ENCODE assay signal across 20 mouse cellular contexts in genomic region chr5:55691114-55691742, GRCm38 (mm10).
DNase-seq lines count a peak whose midpoint lies in the region; ATAC-seq and TF ChIP-seq lines count a peak whose summit lies in the region.
"Had no signal": no experiment of that assay in that cellular context is flagged by ENCODE, and none has a peak within 500 bp of the region (broad histone marks: within the 10 kb centered on the region; RNA-seq: fewer than 3 reads in every experiment).

No protein-coding gene starts in this region.

- peak; percentile 24 for DNase-seq in hindbrain, postnatal 0 days (ENCODE audit: low spot score)
- DNase-seq in hindbrain, embryonic 14.5 days (ENCODE audit: low spot score) = no peak
- DNase-seq in brain, embryonic 14.5 days (ENCODE audit: low read depth) = peak; percentile 86
- DNase-seq in retina, embryonic 14.5 days (ENCODE audit: low spot score) = peak; percentile 25
- DNase-seq in right cerebral cortex, adult 18-20 months = no peak
- no peak for DNase-seq in left cerebral cortex, postnatal 14 days (ENCODE audit: low spot score in 2 of 2)
- no peak for DNase-seq in spleen, postnatal 14 days (ENCODE audit: low spot score in 2 of 2)
- DNase-seq: adrenal gland, postnatal 36 days; cerebellum, adult 2 months; cerebellum, postnatal 25 days; heart, postnatal 36 days; kidney, adult 11 months; lung, postnatal 4 days; right cerebral cortex, postnatal 25 days; thymus, postnatal 25 days had no signal

- H3K27me3 ChIP-seq in hindbrain, postnatal 0 days (ENCODE audit: insufficient read depth, low read length) = no peaks in the 10 kb centered on the region
- no peaks in the 10 kb centered on the region for H3K27me3 ChIP-seq in hindbrain, embryonic 14.5 days (ENCODE audit: control insufficient read depth, insufficient read depth, low read length)
- H3K27me3 ChIP-seq in forebrain, embryonic 16.5 days (replicated peaks; ENCODE audit: control insufficient read depth, insufficient read depth, low read length) = no peaks in the 10 kb centered on the region
- H3K27me3 ChIP-seq: embryonic facial prominence, embryonic 12.5 days; heart, embryonic 15.5 days; neural tube, embryonic 15.5 days; Patski had no signal

- H3K4me1 ChIP-seq in hindbrain, postnatal 0 days (ENCODE audit: insufficient read depth, low read length) = no peaks in the 10 kb centered on the region
- no peaks in the 10 kb centered on the region for H3K4me1 ChIP-seq in hindbrain, embryonic 14.5 days (replicated peaks; ENCODE audit: control insufficient read depth, insufficient read depth, low read length)
- no peaks in the 10 kb centered on the region for H3K4me1 ChIP-seq in forebrain, embryonic 16.5 days (replicated peaks; ENCODE audit: control insufficient read depth, insufficient read depth, low read length)
- H3K4me1 ChIP-seq: embryonic facial prominence, embryonic 12.5 days; heart, embryonic 15.5 days; neural tube, embryonic 15.5 days had no signal

- no peak for TF ChIP-seq CTCF in hindbrain, postnatal 0 days (IDR thresholded peaks at IDR 0.05; ENCODE audit: low read depth)
- no peak for TF ChIP-seq CTCF in brain, embryonic 14.5 days (IDR thresholded peaks at IDR 0.05; ENCODE audit: borderline replicate concordance, extremely low read depth, insufficient read depth, insufficient read length)

- no peak overlapping the region for H3K4me2 ChIP-seq in hindbrain, postnatal 0 days (ENCODE audit: low read depth, low read length)
- H3K4me2 ChIP-seq in hindbrain, embryonic 14.5 days (replicated peaks) = no peak overlapping the region
- no peak overlapping the region for H3K4me2 ChIP-seq in forebrain, embryonic 16.5 days (ENCODE audit: low read length)
- H3K4me2 ChIP-seq: embryonic facial prominence, embryonic 12.5 days; heart, embryonic 15.5 days; neural tube, embryonic 15.5 days had no signal

- 75% methylated on average over 5 of the region's 5 CpGs for WGBS in hindbrain, postnatal 0 days
- WGBS in hindbrain, embryonic 14.5 days = 73% methylated on average over 5 of the region's 5 CpGs
- WGBS in forebrain, embryonic 16.5 days = 37% methylated on average over 5 of the region's 5 CpGs

- no peak overlapping the region for H3K4me3 ChIP-seq in hindbrain, postnatal 0 days (ENCODE audit: low read length)
- no peak overlapping the region for H3K4me3 ChIP-seq in hindbrain, embryonic 14.5 days (replicated peaks; ENCODE audit: low read length)
- H3K4me3 ChIP-seq in forebrain, embryonic 16.5 days (replicated peaks; ENCODE audit: low read length) = no peak overlapping the region
- H3K4me3 ChIP-seq: embryonic facial prominence, embryonic 12.5 days; heart, embryonic 15.5 days; neural tube, embryonic 15.5 days had no signal

- no peak overlapping the region for H3K9ac ChIP-seq in hindbrain, postnatal 0 days (replicated peaks; ENCODE audit: low read length)
- no peak overlapping the region for H3K9ac ChIP-seq in hindbrain, embryonic 14.5 days
- no peak overlapping the region for H3K9ac ChIP-seq in forebrain, embryonic 16.5 days (replicated peaks; ENCODE audit: low read depth, low read length)
- H3K9ac ChIP-seq: embryonic facial prominence, embryonic 12.5 days; heart, embryonic 15.5 days; neural tube, embryonic 15.5 days had no signal

- no peaks in the 10 kb centered on the region for H3K9me3 ChIP-seq in hindbrain, postnatal 0 days (ENCODE audit: low read length)
- no peaks in the 10 kb centered on the region for H3K9me3 ChIP-seq in hindbrain, embryonic 14.5 days (ENCODE audit: control insufficient read depth, low read length)
- H3K9me3 ChIP-seq in forebrain, embryonic 16.5 days (ENCODE audit: control insufficient read depth, low read length) = no peaks in the 10 kb centered on the region
- H3K9me3 ChIP-seq: embryonic facial prominence, embryonic 12.5 days; heart, embryonic 15.5 days; neural tube, embryonic 15.5 days had no signal

- TF ChIP-seq POLR2A in brain, embryonic 14.5 days (IDR thresholded peaks at IDR 0.05; ENCODE audit: borderline replicate concordance, extremely low read depth, insufficient read depth, insufficient read length, poor library complexity, severe bottlenecking) = no peak

- no peaks in the 10 kb centered on the region for H3K36me3 ChIP-seq in hindbrain, postnatal 0 days (ENCODE audit: insufficient read depth, low read length)
- no peaks in the 10 kb centered on the region for H3K36me3 ChIP-seq in hindbrain, embryonic 14.5 days (replicated peaks; ENCODE audit: control insufficient read depth, insufficient read depth)
- no peaks in the 10 kb centered on the region for H3K36me3 ChIP-seq in forebrain, embryonic 16.5 days (ENCODE audit: control insufficient read depth, insufficient read depth)
- H3K36me3 ChIP-seq: embryonic facial prominence, embryonic 12.5 days; heart, embryonic 15.5 days; neural tube, embryonic 15.5 days had no signal

- intact Hi-C loops in left cerebral cortex, postnatal 14 days (cut with DNase I) = no loop called here

- no peak overlapping the region for H3K27ac ChIP-seq in hindbrain, postnatal 0 days
- no peak overlapping the region for H3K27ac ChIP-seq in hindbrain, embryonic 14.5 days
- no peak overlapping the region for H3K27ac ChIP-seq in forebrain, embryonic 16.5 days (ENCODE audit: low read length)
- H3K27ac ChIP-seq: embryonic facial prominence, embryonic 12.5 days; heart, embryonic 15.5 days; neural tube, embryonic 15.5 days had no signal

- ATAC-seq in hindbrain, postnatal 0 days = no peak
- no peak for ATAC-seq in hindbrain, embryonic 14.5 days (ENCODE audit: low FRiP score)
- peak; percentile 92 for ATAC-seq in forebrain, embryonic 16.5 days
- ATAC-seq: Patski had no signal

Comparison
In these comparisons a context has a peak if more than half of its experiments do, and no peak if none do; other contexts are left out.
1. DNase-seq: peak in hindbrain, postnatal 0 days (single experiment), brain, embryonic 14.5 days (single experiment) and retina, embryonic 14.5 days (single experiment); none in hindbrain, embryonic 14.5 days (single experiment), right cerebral cortex, adult 18-20 months (single experiment), left cerebral cortex, postnatal 14 days (0 of 2) and spleen, postnatal 14 days (0 of 2).